Mouse (Mus musculus) heart, embryonic 10.5 days (tissue): ENCODE measurements at regions not wholly inside any gene's neighbourhood (a gene's known extent, or its start where the extent isn't known, plus 50 kb on each side); places are given as distances from the start of the nearest gene placed in this dataset.

Experiments used
- DNase-seq: peaks from one replicate; pipeline ENCODE4 v3.0.0-alpha.2; 2017; ENCODE audit warnings: low spot score
- H3K27ac ChIP-seq: fragments of 300-500 bp; sonication (generic); 2 replicates; pipeline ENCODE4 v1.5.1; 2016; ENCODE audit warnings: mild to moderate bottlenecking
- H3K27me3 ChIP-seq: fragments of 300-500 bp; sonication (generic); 2 replicates; pipeline ENCODE4 v1.6.1; 2016; ENCODE audit warnings: mild to moderate bottlenecking; ENCODE audit not compliant: poor library complexity, insufficient read depth, severe bottlenecking
- H3K36me3 ChIP-seq: fragments of 300-500 bp; sonication (generic); 2 replicates; pipeline ENCODE4 v1.6.1; 2016; ENCODE audit warnings: mild to moderate bottlenecking, moderate library complexity
- H3K4me1 ChIP-seq: fragments of 300-500 bp; sonication (generic); 2 replicates; pipeline ENCODE4 v1.6.1; 2016; ENCODE audit warnings: mild to moderate bottlenecking
- H3K4me3 ChIP-seq: fragments of 300-500 bp; sonication (generic); 2 replicates; pipeline ENCODE4 v1.5.1; 2016; ENCODE audit warnings: mild to moderate bottlenecking, moderate library complexity
- H3K9me3 ChIP-seq: fragments of 300-500 bp; sonication (generic); 2 replicates; pipeline ENCODE4 v1.6.1; 2016; ENCODE audit warnings: mild to moderate bottlenecking, moderate library complexity
- WGBS: fragments of 180-500 bp; shearing (Covaris S2); methylation state at CpG from one replicate; pipeline ENCODE4 v1.1.7; 2016; 5-methylcytosine and 5-hydroxymethylcytosine counted together

GRCm38 (mm10) chr16:30652692-30653091 is 53.2 kb downstream of the Fam43a start:
- Histone ChIP-seq H3K4me3 (no peak overlapping the region), H3K36me3 (no peaks in the 10 kb centered on the region), H3K27me3 (no peaks in the 10 kb centered on the region), H3K4me1 (peaks cover 10% of the 10 kb centered on the region), H3K27ac (no peak overlapping the region), H3K9me3 (no peaks in the 10 kb centered on the region)
- WGBS, result 73% methylated on average over 4 of the region's 4 CpGs
- no peak for DNase-seq

GRCm38 (mm10) chr16:30653806-30654205 is 54.3 kb downstream of the Fam43a start:
- no peak for DNase-seq
- no peaks in the 10 kb centered on the region for H3K36me3 ChIP-seq
- H3K4me1 ChIP-seq, result peaks cover 10% of the 10 kb centered on the region
- WGBS, result 87% methylated on average over 5 of the region's 5 CpGs
- H3K27ac ChIP-seq, result no peak overlapping the region
- H3K4me3 ChIP-seq, result no peak overlapping the region
- no peaks in the 10 kb centered on the region for H3K9me3 ChIP-seq
- H3K27me3 ChIP-seq, result no peaks in the 10 kb centered on the region

GRCm38 (mm10) chr16:30654226-30654625 is 54.7 kb downstream of the Fam43a start:
- WGBS, result 73% methylated on average over 9 of the region's 9 CpGs

DNA sequence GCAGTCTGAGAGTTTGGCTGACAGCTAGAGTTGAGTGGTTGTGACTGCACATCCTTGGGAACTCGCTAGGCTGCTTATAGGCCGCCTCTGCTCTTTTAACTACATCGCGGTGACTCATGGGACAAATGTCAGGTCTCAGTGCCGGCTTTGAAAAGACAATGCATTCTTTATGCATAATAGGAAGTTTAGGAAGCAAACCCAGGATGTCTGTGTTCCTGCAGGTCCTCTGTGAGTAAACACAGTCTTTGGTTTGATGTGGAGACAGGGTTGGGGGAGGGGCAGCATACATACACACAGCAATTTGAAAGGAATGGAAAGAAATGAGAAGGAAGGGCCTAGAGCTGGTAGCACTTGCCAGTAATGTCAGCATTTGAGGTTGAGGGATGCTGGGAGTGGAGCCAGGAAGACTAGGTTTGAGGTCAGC is 56.3 kb downstream of the Fam43a start:
- H3K4me3 ChIP-seq, result no peak overlapping the region
- H3K9me3 ChIP-seq, result no peaks in the 10 kb centered on the region
- 46% methylated on average over 5 of the region's 5 CpGs for WGBS
- no peaks in the 10 kb centered on the region for H3K27me3 ChIP-seq
- no peak for DNase-seq
- H3K36me3 ChIP-seq, result no peaks in the 10 kb centered on the region
- peaks cover 10% of the 10 kb centered on the region for H3K4me1 ChIP-seq
- H3K27ac ChIP-seq, result no peak overlapping the region

More at GRCm38 (mm10) chr16:30654226-30654625, 54.7 kb downstream of the Fam43a start:
- H3K27me3 ChIP-seq, result no peaks in the 10 kb centered on the region
- H3K27ac ChIP-seq, result no peak overlapping the region
- no peak overlapping the region for H3K4me3 ChIP-seq
- peaks cover 10% of the 10 kb centered on the region for H3K4me1 ChIP-seq
- H3K36me3 ChIP-seq, result no peaks in the 10 kb centered on the region
- H3K9me3 ChIP-seq, result no peaks in the 10 kb centered on the region
- no peak for DNase-seq

DNA sequence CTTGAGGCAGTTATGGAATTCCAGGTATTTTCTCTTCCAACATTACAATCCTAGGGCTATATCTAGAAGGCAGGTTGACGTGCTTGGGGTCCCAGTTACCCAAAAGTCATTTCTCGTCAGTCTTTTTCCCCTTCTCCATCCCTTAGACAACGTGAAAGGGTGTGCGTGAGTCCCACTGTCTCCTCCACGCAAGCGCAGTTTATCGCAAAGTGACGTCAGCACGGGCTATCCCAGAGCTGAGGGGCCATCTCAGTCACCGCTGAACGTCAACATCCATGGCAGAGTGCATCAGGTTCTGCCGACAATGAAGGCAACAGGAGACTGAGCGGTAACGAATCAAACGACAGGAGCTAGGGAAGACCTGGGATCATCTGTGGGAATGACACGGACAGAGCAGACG is 57.4 kb downstream of the Fam43a start:
- Histone ChIP-seq H3K27ac (no peak overlapping the region), H3K4me3 (no peak overlapping the region), H3K27me3 (0 out of 2 replicates have a peak, but pooled peaks cover 4% of the 10 kb centered on the region), H3K36me3 (no peaks in the 10 kb centered on the region), H3K9me3 (no peaks in the 10 kb centered on the region), H3K4me1 (peaks cover 14% of the 10 kb centered on the region)
- DNase-seq, result no peak
- WGBS, result 64% methylated on average over 17 of the region's 17 CpGs

GRCm38 (mm10) chr16:30658921-30659320 is 59.4 kb downstream of the Fam43a start:
- Histone ChIP-seq H3K4me1 (peaks cover 14% of the 10 kb centered on the region), H3K27ac (no peak overlapping the region), H3K4me3 (no peak overlapping the region), H3K27me3 (0 out of 2 replicates have a peak, but pooled peaks cover 11% of the 10 kb centered on the region), H3K36me3 (no peaks in the 10 kb centered on the region), H3K9me3 (no peaks in the 10 kb centered on the region)
- 85% methylated on average over 4 of the region's 4 CpGs for WGBS
- DNase-seq, result no peak

DNA sequence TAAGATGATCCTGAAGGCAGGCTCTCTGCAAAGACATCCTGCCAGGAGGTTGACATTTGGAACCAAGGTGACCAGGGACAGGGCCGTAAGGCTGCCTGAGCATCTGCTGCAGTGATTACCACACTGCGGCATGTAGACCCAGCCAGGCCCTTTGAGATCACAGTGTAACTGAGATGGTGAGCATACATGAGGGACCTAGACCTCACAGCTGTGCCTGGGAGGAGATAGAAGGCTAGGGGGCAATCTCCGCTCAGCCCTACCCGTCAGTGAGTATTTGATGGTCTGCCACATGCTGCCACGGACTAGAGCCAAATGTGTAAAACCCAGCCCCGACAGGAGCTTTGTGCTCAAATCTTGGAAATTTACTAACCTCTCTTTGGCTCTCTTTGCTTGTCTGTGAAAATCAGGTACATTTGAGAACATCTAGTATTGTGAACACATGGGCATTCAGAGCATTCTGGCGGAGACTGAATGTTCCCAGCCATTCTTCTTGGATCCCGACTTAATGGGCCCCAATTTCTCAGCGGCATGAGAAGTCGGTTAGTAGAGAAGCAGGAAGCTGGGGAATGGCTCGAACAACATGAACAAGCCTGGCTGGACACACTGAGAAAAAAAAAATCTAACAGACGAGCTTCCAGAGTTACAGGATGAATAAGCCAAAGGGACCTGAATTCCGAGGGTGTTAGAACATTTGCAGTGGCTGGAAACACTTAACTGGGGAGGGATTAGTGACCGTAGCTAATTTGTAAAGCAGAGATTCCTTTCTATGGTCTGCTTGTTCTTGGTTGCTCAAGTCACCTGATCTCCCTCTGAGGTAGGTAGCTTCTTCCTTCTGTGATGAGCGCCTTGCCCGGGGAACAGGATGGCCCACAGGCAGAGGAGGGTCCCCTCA is 61.8 kb downstream of the Fam43a start:
- H3K9me3 ChIP-seq, result no peaks in the 10 kb centered on the region
- DNase-seq, result no peak
- H3K27ac ChIP-seq, result no peak overlapping the region
- H3K4me1 ChIP-seq, result peaks cover 6% of the 10 kb centered on the region
- WGBS, result 71% methylated on average over 16 of the region's 16 CpGs
- H3K27me3 ChIP-seq, result 0 out of 2 replicates have a peak, but pooled peaks cover 11% of the 10 kb centered on the region
- H3K36me3 ChIP-seq, result no peaks in the 10 kb centered on the region
- H3K4me3 ChIP-seq, result no peak overlapping the region

DNA sequence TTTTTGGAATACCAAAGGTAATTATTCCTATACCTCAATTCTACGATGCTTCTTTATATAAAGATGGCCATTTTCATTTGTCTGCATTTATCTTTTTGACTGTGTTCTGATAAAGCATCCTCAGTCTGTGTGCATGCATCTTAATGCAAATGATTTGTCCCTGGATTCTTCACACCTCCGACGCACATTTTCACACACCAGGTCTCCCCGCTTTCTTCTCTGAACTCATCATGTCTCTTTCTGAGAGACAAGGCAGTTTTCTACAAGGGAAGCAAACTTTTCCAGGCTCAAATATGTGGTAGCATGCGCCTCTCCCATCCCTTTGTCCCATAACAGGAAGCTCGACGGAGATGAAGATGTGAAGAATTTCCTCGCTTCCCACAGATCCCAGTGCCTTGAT is 63.5 kb downstream of the Fam43a start:
- Histone ChIP-seq H3K27me3 (0 out of 2 replicates have a peak, but pooled peaks cover 11% of the 10 kb centered on the region), H3K4me3 (no peak overlapping the region), H3K27ac (no peak overlapping the region), H3K36me3 (no peaks in the 10 kb centered on the region), H3K4me1 (0 out of 2 replicates have a peak, but pooled peaks cover 3% of the 10 kb centered on the region), H3K9me3 (no peaks in the 10 kb centered on the region)
- WGBS, result 66% methylated on average over 8 of the region's 8 CpGs
- DNase-seq, result no peak

GRCm38 (mm10) chr16:30663971-30664370 is 64.4 kb downstream of the Fam43a start:
- H3K9me3 ChIP-seq, result no peaks in the 10 kb centered on the region
- no peak overlapping the region for H3K27ac ChIP-seq
- H3K36me3 ChIP-seq, result no peaks in the 10 kb centered on the region
- DNase-seq, result no peak
- H3K4me3 ChIP-seq, result no peak overlapping the region
- H3K27me3 ChIP-seq, result 0 out of 2 replicates have a peak, but pooled peaks cover 11% of the 10 kb centered on the region
- 64% methylated on average over 3 of the region's 3 CpGs for WGBS
- H3K4me1 ChIP-seq, result 0 out of 2 replicates have a peak, but pooled peaks cover 3% of the 10 kb centered on the region

- H3K9me3 ChIP-seq, result no peaks in the 10 kb centered on the region
- 43% methylated on average over 4 of the region's 4 CpGs for WGBS
- no peak overlapping the region; the same call in 1 of the 2 replicates for H3K27ac ChIP-seq
- H3K36me3 ChIP-seq, result no peaks in the 10 kb centered on the region
- no peak overlapping the region for H3K4me3 ChIP-seq
- 0 out of 2 replicates have a peak, but pooled peaks cover 3% of the 10 kb centered on the region for H3K4me1 ChIP-seq
- no peak for DNase-seq
- H3K27me3 ChIP-seq, result 0 out of 2 replicates have a peak, but pooled peaks cover 11% of the 10 kb centered on the region
Observed at GRCm38 (mm10) chr16:30664433-30664832, 64.9 kb downstream of the Fam43a start.

GRCm38 (mm10) chr16:30665881-30666280 is 66.4 kb downstream of the Fam43a start:
- no peak for DNase-seq
- Histone ChIP-seq H3K9me3 (no peaks in the 10 kb centered on the region), H3K4me3 (no peak overlapping the region), H3K27me3 (0 out of 2 replicates have a peak, but pooled peaks cover 11% of the 10 kb centered on the region), H3K4me1 (0 out of 2 replicates have a peak, but pooled peaks cover 3% of the 10 kb centered on the region), H3K36me3 (no peaks in the 10 kb centered on the region), H3K27ac (no peak overlapping the region)
- 52% methylated on average over 2 of the region's 2 CpGs for WGBS

GRCm38 (mm10) chr16:30669883-30670282 is 70.4 kb downstream of the Fam43a start:
- H3K27ac ChIP-seq, result no peak overlapping the region
- no peaks in the 10 kb centered on the region for H3K27me3 ChIP-seq
- no peak overlapping the region for H3K4me3 ChIP-seq
- DNase-seq, result no peak
- no peaks in the 10 kb centered on the region for H3K36me3 ChIP-seq
- WGBS, result 70% methylated on average over 8 of the region's 8 CpGs
- no peaks in the 10 kb centered on the region for H3K9me3 ChIP-seq
- H3K4me1 ChIP-seq, result 0 out of 2 replicates have a peak, but pooled peaks cover 5% of the 10 kb centered on the region

- 78% methylated on average over 10 of the region's 10 CpGs for WGBS
- Histone ChIP-seq H3K27ac (no peak overlapping the region), H3K4me1 (0 out of 2 replicates have a peak, but pooled peaks cover 5% of the 10 kb centered on the region), H3K9me3 (no peaks in the 10 kb centered on the region), H3K27me3 (no peaks in the 10 kb centered on the region), H3K36me3 (no peaks in the 10 kb centered on the region), H3K4me3 (no peak overlapping the region)
- DNase-seq, result no peak
Observed at GRCm38 (mm10) chr16:30671584-30671983, 72.1 kb downstream of the Fam43a start.
